Mouse (Mus musculus): Measurements from ENCODE around the gene Prkcq. TPM values are rescaled to one million over a fixed set of nuclear protein-coding genes. Genes with fewer than 3 reads are reported as not detected.

The Prkcq gene
- 0.02 TPM in 1 of 2 replicates, not detected in the other for polyA plus RNA-seq (2012)

- Histone ChIP-seq H3K4me3 (replicated peaks) (peak within 1 kb of the TSS; percentile 43), H3K36me3 (ENCODE audit: control insufficient read depth) (no peaks in the 10 kb centered on the region), H3K27me3 (ENCODE audit: control insufficient read depth) (peaks cover 19% of the 10 kb centered on the region), H3K4me1 (ENCODE audit: control insufficient read depth) (peaks cover 3% of the 10 kb centered on the region), H3K9me3 (ENCODE audit: control insufficient read depth, low read length) (no peaks in the 10 kb centered on the region)
- TF ChIP-seq GATA1 (IDR thresholded peaks at IDR 0.05; ENCODE audit: low read length) (no peak), TAL1 (IDR thresholded peaks at IDR 0.05; ENCODE audit: low read length) (no peak)
Observed at GRCm38 (mm10) chr2:11171754-11172501, at the start of gene Prkcq. TSS of gene Prkcq (plus strand) at chr2:11172108.

DNA sequence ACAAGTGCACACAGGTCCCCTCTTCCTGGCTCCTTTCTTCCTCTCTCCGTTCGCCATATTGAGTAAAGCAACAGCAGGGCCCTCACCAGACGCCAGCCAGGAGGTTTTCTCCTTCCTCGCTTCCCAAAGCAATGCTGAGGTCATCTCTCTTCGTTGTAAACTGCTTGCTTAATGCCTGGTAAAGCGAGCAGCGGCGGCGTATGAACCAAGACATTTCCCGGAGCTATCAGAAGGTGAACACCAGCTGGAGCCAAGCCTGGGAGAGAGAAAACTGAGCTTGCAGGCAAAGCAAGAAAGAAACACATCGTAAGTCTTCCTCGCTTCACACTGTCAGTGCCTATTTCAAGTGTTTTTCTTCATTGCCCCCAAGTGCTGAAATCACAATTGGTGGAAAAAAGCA is 41.0 kb upstream of the Prkcq start:
- TF ChIP-seq GATA1 (IDR thresholded peaks at IDR 0.05; ENCODE audit: low read length) (no peak), TAL1 (IDR thresholded peaks at IDR 0.05; ENCODE audit: low read length) (no peak)
- Histone ChIP-seq H3K27me3 (ENCODE audit: control insufficient read depth) (no peaks in the 10 kb centered on the region), H3K36me3 (ENCODE audit: control insufficient read depth) (no peaks in the 10 kb centered on the region), H3K4me1 (ENCODE audit: control insufficient read depth) (no peaks in the 10 kb centered on the region), H3K4me3 (replicated peaks) (no peak overlapping the region), H3K9me3 (ENCODE audit: control insufficient read depth, low read length) (no peaks in the 10 kb centered on the region)

DNA sequence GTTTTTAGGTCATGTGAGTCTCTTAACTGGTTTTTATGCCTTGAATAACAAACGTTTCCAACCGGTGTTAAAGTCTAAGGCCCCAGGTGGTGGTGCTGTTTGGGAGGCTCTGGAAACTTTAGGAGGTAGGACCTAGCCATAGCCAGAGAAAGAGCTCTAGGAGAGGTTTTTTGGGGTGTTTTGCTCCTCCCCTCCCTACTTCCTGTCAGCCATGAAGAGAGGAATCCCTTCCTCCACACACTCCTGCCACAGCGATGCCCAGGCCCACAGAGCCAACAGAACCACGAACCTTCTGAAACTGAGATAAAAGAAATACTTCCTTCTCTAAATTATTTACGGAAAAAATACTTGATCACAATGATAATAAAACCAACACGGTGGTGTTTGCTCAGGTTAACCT is 36.2 kb upstream of the Prkcq start:
- H3K27me3 ChIP-seq (ENCODE audit: control insufficient read depth), result no peaks in the 10 kb centered on the region
- TF ChIP-seq TAL1 (IDR thresholded peaks at IDR 0.05; ENCODE audit: low read length), result no peak
- no peak for TF ChIP-seq GATA1 (IDR thresholded peaks at IDR 0.05; ENCODE audit: low read length)
- H3K9me3 ChIP-seq (ENCODE audit: control insufficient read depth, low read length), result no peaks in the 10 kb centered on the region
- H3K4me3 ChIP-seq (replicated peaks), result no peak overlapping the region
- H3K36me3 ChIP-seq (ENCODE audit: control insufficient read depth), result no peaks in the 10 kb centered on the region
- no peaks in the 10 kb centered on the region for H3K4me1 ChIP-seq (ENCODE audit: control insufficient read depth)

DNA sequence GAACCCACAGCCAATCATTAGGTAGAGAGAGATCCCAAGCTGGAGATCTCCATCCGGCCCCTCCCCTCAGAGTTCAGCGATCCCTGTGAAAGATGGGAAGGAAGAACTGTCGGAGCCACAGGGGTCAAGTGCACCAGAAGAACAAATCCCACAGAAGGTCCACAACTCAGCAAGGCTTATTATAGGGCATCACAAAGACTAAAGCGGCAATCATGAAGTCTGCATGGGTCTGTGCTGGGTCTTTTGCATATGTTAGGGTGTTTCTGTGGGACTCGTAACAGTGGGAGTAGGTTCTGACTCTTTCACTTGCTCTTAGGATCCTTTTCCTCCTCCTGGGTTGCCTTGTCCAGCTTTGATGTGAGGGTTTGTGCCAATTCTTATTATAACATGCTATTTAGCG is 33.8 kb upstream of the Prkcq start:
- TF ChIP-seq GATA1 (IDR thresholded peaks at IDR 0.05; ENCODE audit: low read length), result no peak
- TF ChIP-seq TAL1 (IDR thresholded peaks at IDR 0.05; ENCODE audit: low read length), result no peak

DNA sequence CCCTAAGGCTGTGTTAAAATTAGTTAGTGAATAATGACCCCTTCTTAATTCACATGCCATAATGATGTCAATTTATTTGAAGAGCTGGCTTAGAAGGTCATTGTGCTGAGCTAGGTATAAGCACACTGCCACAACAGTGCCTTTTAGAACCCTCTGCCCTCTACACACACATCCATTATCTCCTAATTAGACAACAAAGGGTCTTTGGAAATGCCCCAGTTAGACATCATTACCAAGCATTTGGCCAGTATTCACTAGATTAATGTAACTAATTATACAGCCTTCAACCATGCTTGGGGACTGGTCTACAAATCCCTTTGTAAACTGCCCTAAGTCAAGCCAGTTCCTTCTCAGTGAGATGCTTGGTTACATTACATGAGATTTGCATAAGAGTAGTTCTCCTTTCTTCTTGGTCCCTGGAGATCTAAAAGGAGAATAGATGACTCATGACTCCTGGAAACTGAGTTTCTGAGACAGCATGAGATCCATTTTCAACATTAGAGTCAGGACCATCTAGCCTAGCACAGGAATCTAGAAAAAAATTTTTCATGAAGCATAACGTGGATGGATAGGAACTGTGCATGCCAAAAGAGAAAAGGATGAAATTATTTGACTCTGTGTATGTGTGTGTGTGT is 32.3 kb upstream of the Prkcq start:
- H3K4me1 ChIP-seq (ENCODE audit: control insufficient read depth), result no peaks in the 10 kb centered on the region
- no peak for TF ChIP-seq GATA1 (IDR thresholded peaks at IDR 0.05; ENCODE audit: low read length)
- no peak for TF ChIP-seq TAL1 (IDR thresholded peaks at IDR 0.05; ENCODE audit: low read length)
- H3K4me3 ChIP-seq (replicated peaks), result no peak overlapping the region
- H3K9me3 ChIP-seq (ENCODE audit: control insufficient read depth, low read length), result no peaks in the 10 kb centered on the region
- no peaks in the 10 kb centered on the region for H3K36me3 ChIP-seq (ENCODE audit: control insufficient read depth)
- no peaks in the 10 kb centered on the region for H3K27me3 ChIP-seq (ENCODE audit: control insufficient read depth)

More for the DNA sequence above, 33.8 kb upstream of the Prkcq start:
- H3K27me3 ChIP-seq (ENCODE audit: control insufficient read depth), result no peaks in the 10 kb centered on the region
- H3K36me3 ChIP-seq (ENCODE audit: control insufficient read depth), result no peaks in the 10 kb centered on the region
- H3K9me3 ChIP-seq (ENCODE audit: control insufficient read depth, low read length), result no peaks in the 10 kb centered on the region
- no peaks in the 10 kb centered on the region for H3K4me1 ChIP-seq (ENCODE audit: control insufficient read depth)
- H3K4me3 ChIP-seq (replicated peaks), result no peak overlapping the region

DNA sequence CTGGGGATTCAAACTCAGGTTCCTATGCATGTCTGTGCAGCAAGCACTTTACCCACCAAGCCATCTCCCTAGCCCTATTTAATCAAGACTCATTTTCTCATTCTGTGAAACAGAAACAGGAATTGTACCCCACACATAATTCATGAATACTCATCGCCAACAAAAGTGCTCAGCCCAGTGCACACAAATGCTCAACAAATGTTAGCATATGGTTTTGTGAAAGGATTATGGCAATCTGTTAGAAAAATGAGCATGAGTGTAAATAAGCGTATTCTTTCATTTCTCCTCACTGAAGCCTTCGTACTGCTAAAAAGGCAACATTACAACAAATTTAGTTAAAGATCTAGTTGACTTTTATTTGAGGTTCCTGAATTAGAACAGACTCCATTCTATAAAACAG is 31.5 kb upstream of the Prkcq start:
- Histone ChIP-seq H3K9me3 (ENCODE audit: control insufficient read depth, low read length) (no peaks in the 10 kb centered on the region), H3K4me1 (ENCODE audit: control insufficient read depth) (no peaks in the 10 kb centered on the region), H3K36me3 (ENCODE audit: control insufficient read depth) (no peaks in the 10 kb centered on the region), H3K4me3 (replicated peaks) (no peak overlapping the region), H3K27me3 (ENCODE audit: control insufficient read depth) (no peaks in the 10 kb centered on the region)
- TF ChIP-seq TAL1 (IDR thresholded peaks at IDR 0.05; ENCODE audit: low read length), result no peak
- no peak for TF ChIP-seq GATA1 (IDR thresholded peaks at IDR 0.05; ENCODE audit: low read length)

DNA sequence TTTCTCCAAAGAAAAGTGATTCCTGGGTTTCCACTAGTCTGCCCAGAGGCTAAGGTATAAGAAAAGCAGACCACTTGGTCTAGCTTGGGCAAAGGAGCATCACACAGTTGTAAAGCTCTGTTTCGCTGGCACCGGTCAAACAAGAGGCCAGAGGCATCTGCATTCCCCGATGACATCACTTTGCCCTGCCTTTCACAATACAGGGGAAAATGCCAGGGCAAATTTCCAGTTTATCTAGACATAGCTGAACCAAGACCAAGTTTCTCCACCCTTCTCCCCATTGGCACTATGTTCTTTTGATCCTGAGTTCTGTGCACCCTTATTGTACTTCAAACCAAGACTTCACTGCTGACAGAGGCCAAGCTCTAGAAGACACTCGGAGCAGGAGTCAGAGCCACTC is 22.8 kb upstream of the Prkcq start:
- H3K27me3 ChIP-seq (ENCODE audit: control insufficient read depth), result no peaks in the 10 kb centered on the region
- H3K36me3 ChIP-seq (ENCODE audit: control insufficient read depth), result no peaks in the 10 kb centered on the region
- H3K4me3 ChIP-seq (replicated peaks), result no peak overlapping the region
- TF ChIP-seq GATA1 (IDR thresholded peaks at IDR 0.05; ENCODE audit: low read length) (no peak), TAL1 (IDR thresholded peaks at IDR 0.05; ENCODE audit: low read length) (no peak)
- no peaks in the 10 kb centered on the region for H3K4me1 ChIP-seq (ENCODE audit: control insufficient read depth)
- H3K9me3 ChIP-seq (ENCODE audit: control insufficient read depth, low read length), result no peaks in the 10 kb centered on the region

DNA sequence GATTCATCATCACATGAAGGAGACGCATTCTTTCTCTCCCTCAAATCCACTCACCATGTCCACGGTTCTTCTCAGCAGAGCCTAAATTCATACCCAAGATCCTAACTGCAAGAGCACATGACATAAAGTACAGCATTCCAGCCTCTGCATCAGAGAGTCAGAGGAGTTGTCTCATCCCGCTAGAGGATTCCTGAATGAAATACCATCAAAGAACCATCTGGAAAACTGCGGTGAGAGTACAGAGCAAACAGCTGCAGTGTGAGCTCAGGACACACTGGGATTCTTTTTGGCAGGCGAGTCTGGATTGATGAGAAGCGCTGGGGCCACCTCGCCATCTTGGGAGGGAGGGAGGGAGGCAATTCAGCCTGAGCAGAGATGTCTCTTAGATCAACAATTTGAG is 20.9 kb upstream of the Prkcq start:
- no peaks in the 10 kb centered on the region for H3K9me3 ChIP-seq (ENCODE audit: control insufficient read depth, low read length)
- no peaks in the 10 kb centered on the region for H3K36me3 ChIP-seq (ENCODE audit: control insufficient read depth)
- TF ChIP-seq GATA1 (IDR thresholded peaks at IDR 0.05; ENCODE audit: low read length) (no peak), TAL1 (IDR thresholded peaks at IDR 0.05; ENCODE audit: low read length) (no peak)
- no peaks in the 10 kb centered on the region for H3K27me3 ChIP-seq (ENCODE audit: control insufficient read depth)
- H3K4me3 ChIP-seq (replicated peaks), result no peak overlapping the region
- no peaks in the 10 kb centered on the region for H3K4me1 ChIP-seq (ENCODE audit: control insufficient read depth)

DNA sequence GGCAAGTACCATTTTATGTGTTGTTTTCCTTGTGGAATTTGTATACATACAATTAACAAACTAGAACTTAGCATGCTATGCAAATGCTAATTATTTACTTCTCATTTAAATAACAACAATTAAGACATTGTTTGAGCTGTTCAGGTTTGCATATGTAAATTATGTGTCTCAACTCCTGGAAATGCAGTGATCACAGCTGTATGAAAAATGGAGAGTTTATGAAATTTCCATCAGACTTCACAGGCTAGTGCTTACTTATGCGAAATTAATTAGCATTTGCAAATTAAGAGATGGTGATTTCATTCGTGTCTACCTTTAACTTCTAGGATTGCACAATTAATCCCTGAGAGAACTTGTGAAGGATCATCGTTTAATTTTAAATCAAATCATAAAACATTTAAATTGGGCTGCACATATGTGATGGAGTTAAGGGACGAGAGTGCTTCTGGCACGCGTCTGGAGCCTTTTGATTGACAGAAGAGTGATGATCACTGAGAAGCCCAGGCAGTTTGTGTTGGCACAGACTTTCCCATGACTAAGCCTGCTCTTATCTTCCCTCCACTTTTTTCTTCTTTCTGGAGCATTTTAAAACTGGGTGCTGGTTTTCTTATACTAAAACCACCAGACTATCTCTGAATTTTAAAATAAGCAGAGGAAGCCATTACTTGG is 20.1 kb upstream of the Prkcq start:
- Histone ChIP-seq H3K27me3 (ENCODE audit: control insufficient read depth) (no peaks in the 10 kb centered on the region), H3K4me1 (ENCODE audit: control insufficient read depth) (no peaks in the 10 kb centered on the region), H3K9me3 (ENCODE audit: control insufficient read depth, low read length) (no peaks in the 10 kb centered on the region), H3K36me3 (ENCODE audit: control insufficient read depth) (no peaks in the 10 kb centered on the region), H3K4me3 (replicated peaks) (no peak overlapping the region)
- TF ChIP-seq GATA1 (IDR thresholded peaks at IDR 0.05; ENCODE audit: low read length) (no peak), TAL1 (IDR thresholded peaks at IDR 0.05; ENCODE audit: low read length) (no peak)

Measured in erythroblast, embryonic 14.5 days (primary cell).